Mouse (Mus musculus) kidney, embryonic 14.5 days (tissue): ENCODE data around the gene Clec12a. TPM values are rescaled to one million over a fixed set of nuclear protein-coding genes. Genes with fewer than 3 reads are reported as not detected.

ENCODE experiments used
- ATAC-seq: fragments of 200-750 bp; cut with Nextera tagmentation; 2 replicates; pipeline ENCODE4 v1.8.0; 2017; ENCODE audit warnings: moderate number of reproducible peaks, mild to moderate bottlenecking, moderate TSS enrichment, moderate library complexity; ENCODE audit not compliant: low FRiP score, low TSS enrichment
- H3K27ac ChIP-seq: fragments of 300-500 bp; sonication (generic); 2 replicates; pipeline ENCODE4 v1.5.1; 2014; ENCODE audit warnings: low read depth, mild to moderate bottlenecking, low read length, moderate library complexity, mixed read lengths
- H3K27me3 ChIP-seq: fragments of 300-500 bp; sonication (generic); 2 replicates; pipeline ENCODE4 v1.6.1; 2014; ENCODE audit warnings: mild to moderate bottlenecking, low read length; ENCODE audit not compliant: control insufficient read depth, insufficient read depth
- H3K36me3 ChIP-seq: fragments of 300-500 bp; sonication (generic); 2 replicates; pipeline ENCODE4 v1.6.1; 2014; ENCODE audit warnings: low read length, mixed read lengths; ENCODE audit not compliant: control insufficient read depth, insufficient read depth
- H3K4me1 ChIP-seq: fragments of 300-500 bp; sonication (generic); 2 replicates; pipeline ENCODE4 v1.6.1; 2014; ENCODE audit warnings: low read length, mixed read lengths; ENCODE audit not compliant: control insufficient read depth, insufficient read depth
- H3K4me2 ChIP-seq: fragments of 300-500 bp; sonication (generic); replicated peaks from 2 replicates; pipeline ENCODE4 v1.6.1; 2014; ENCODE audit warnings: low read depth, mild to moderate bottlenecking, low read length
- H3K4me3 ChIP-seq: fragments of 300-500 bp; sonication (generic); 2 replicates; pipeline ENCODE4 v1.5.1; 2014; ENCODE audit warnings: mild to moderate bottlenecking, low read length
- H3K9ac ChIP-seq: fragments of 300-500 bp; sonication (generic); 2 replicates; pipeline ENCODE4 v1.6.1; 2014; ENCODE audit warnings: low read depth, mild to moderate bottlenecking, low read length, moderate library complexity
- H3K9me3 ChIP-seq: fragments of 300-500 bp; sonication (generic); 2 replicates; pipeline ENCODE4 v1.6.1; 2016; ENCODE audit warnings: low read length; ENCODE audit not compliant: control insufficient read depth
- WGBS: fragments of 180-500 bp; shearing (Covaris S2); extraction: QIAGEN DNeasy Blood & Tissue Kit; methylation state at CpG from one replicate; pipeline ENCODE4 v1.1.7; 2014; 5-methylcytosine and 5-hydroxymethylcytosine counted together
- polyA plus RNA-seq: library from polyadenylated mRNA; unstranded; fragments of >200 nt; fragmentation: Nextera tagmentation; extraction: Ambion mirVana; gene quantifications from 2 replicates; pipeline ENCODE4 v1.2.1, GENCODE M21; 2014

Gene Clec12a
- polyA plus RNA-seq, 1 experiment from 2014 or later, result 0.85 TPM

GRCm38 (mm10) chr6:129359515-129359914 is 17.0 kb downstream of the Clec12a start:
- Histone ChIP-seq H3K4me1 (no peaks in the 10 kb centered on the region), H3K36me3 (no peaks in the 10 kb centered on the region), H3K27me3 (no peaks in the 10 kb centered on the region), H3K9ac (no peak overlapping the region), H3K4me2 (no peak overlapping the region), H3K27ac (no peak overlapping the region), H3K4me3 (no peak overlapping the region), H3K9me3 (no peaks in the 10 kb centered on the region)
- WGBS, result 91% methylated on average over 2 of the region's 2 CpGs
- no peak for ATAC-seq

GRCm38 (mm10) chr6:129363942-129364341 is 21.5 kb downstream of the Clec12a start:
- Histone ChIP-seq H3K4me1 (no peaks in the 10 kb centered on the region), H3K9ac (no peak overlapping the region), H3K27me3 (no peaks in the 10 kb centered on the region), H3K4me2 (no peak overlapping the region), H3K4me3 (no peak overlapping the region), H3K9me3 (no peaks in the 10 kb centered on the region), H3K27ac (no peak overlapping the region), H3K36me3 (no peaks in the 10 kb centered on the region)
- ATAC-seq, result no peak
- WGBS, result 40% methylated on average over 1 of the region's 1 CpGs

- peak; percentile 69; the same call in 1 of the 2 replicates for ATAC-seq
- no peaks in the 10 kb centered on the region for H3K4me1 ChIP-seq
- no peak overlapping the region for H3K27ac ChIP-seq
- 19% methylated on average over 6 of the region's 6 CpGs for WGBS
- H3K36me3 ChIP-seq, result no peaks in the 10 kb centered on the region
- no peak overlapping the region for H3K4me2 ChIP-seq
- H3K4me3 ChIP-seq, result no peak overlapping the region
- H3K27me3 ChIP-seq, result no peaks in the 10 kb centered on the region
- no peak overlapping the region for H3K9ac ChIP-seq
- H3K9me3 ChIP-seq, result no peaks in the 10 kb centered on the region
Measured at GRCm38 (mm10) chr6:129365959-129366359, 23.5 kb downstream of the Clec12a start.

GRCm38 (mm10) chr6:129369374-129370132 is 27.1 kb downstream of the Clec12a start:
- Histone ChIP-seq H3K4me1 (no peaks in the 10 kb centered on the region), H3K27me3 (no peaks in the 10 kb centered on the region), H3K27ac (no peak overlapping the region), H3K36me3 (no peaks in the 10 kb centered on the region), H3K4me3 (no peak overlapping the region), H3K9me3 (no peaks in the 10 kb centered on the region), H3K9ac (no peak overlapping the region), H3K4me2 (no peak overlapping the region)
- no peak for ATAC-seq
- WGBS, result 52% methylated on average over 7 of the region's 7 CpGs

- H3K36me3 ChIP-seq, result no peaks in the 10 kb centered on the region
- H3K27ac ChIP-seq, result no peak overlapping the region
- H3K4me2 ChIP-seq, result no peak overlapping the region
- ATAC-seq, result no peak
- H3K9me3 ChIP-seq, result no peaks in the 10 kb centered on the region
- 78% methylated on average over 2 of the region's 2 CpGs for WGBS
- no peaks in the 10 kb centered on the region for H3K27me3 ChIP-seq
- no peak overlapping the region for H3K9ac ChIP-seq
- no peaks in the 10 kb centered on the region for H3K4me1 ChIP-seq
- no peak overlapping the region for H3K4me3 ChIP-seq
Measured at GRCm38 (mm10) chr6:129374937-129375471, 32.5 kb downstream of the Clec12a start.

- Histone ChIP-seq H3K27ac (no peak overlapping the region), H3K27me3 (no peaks in the 10 kb centered on the region), H3K36me3 (no peaks in the 10 kb centered on the region), H3K4me1 (no peaks in the 10 kb centered on the region), H3K9me3 (no peaks in the 10 kb centered on the region), H3K4me2 (no peak overlapping the region), H3K4me3 (no peak overlapping the region), H3K9ac (no peak overlapping the region)
- no peak for ATAC-seq
- 76% methylated on average over 4 of the region's 4 CpGs for WGBS
Measured at GRCm38 (mm10) chr6:129380454-129380853, 38.0 kb downstream of the Clec12a start.

- no peaks in the 10 kb centered on the region for H3K4me1 ChIP-seq
- H3K27ac ChIP-seq, result no peak overlapping the region
- no peak overlapping the region for H3K9ac ChIP-seq
- H3K9me3 ChIP-seq, result no peaks in the 10 kb centered on the region
- no peak overlapping the region for H3K4me2 ChIP-seq
- 35% methylated on average over 1 of the region's 1 CpGs for WGBS
- H3K36me3 ChIP-seq, result no peaks in the 10 kb centered on the region
- ATAC-seq, result no peak
- H3K4me3 ChIP-seq, result no peak overlapping the region
- H3K27me3 ChIP-seq, result no peaks in the 10 kb centered on the region
Measured at GRCm38 (mm10) chr6:129381736-129382135, 39.2 kb downstream of the Clec12a start.

GRCm38 (mm10) chr6:129383466-129383865 is 41.0 kb downstream of the Clec12a start:
- Histone ChIP-seq H3K4me1 (no peaks in the 10 kb centered on the region), H3K4me2 (no peak overlapping the region), H3K27me3 (no peaks in the 10 kb centered on the region), H3K36me3 (no peaks in the 10 kb centered on the region), H3K9ac (no peak overlapping the region), H3K9me3 (no peaks in the 10 kb centered on the region), H3K4me3 (no peak overlapping the region), H3K27ac (no peak overlapping the region)
- no peak for ATAC-seq
- 79% methylated on average over 3 of the region's 3 CpGs for WGBS

- Histone ChIP-seq H3K9ac (no peak overlapping the region), H3K36me3 (no peaks in the 10 kb centered on the region), H3K4me2 (no peak overlapping the region), H3K27me3 (no peaks in the 10 kb centered on the region), H3K4me3 (no peak overlapping the region), H3K4me1 (no peaks in the 10 kb centered on the region), H3K27ac (no peak overlapping the region), H3K9me3 (no peaks in the 10 kb centered on the region)
- WGBS, result 80% methylated on average over 4 of the region's 4 CpGs
- no peak for ATAC-seq
Measured at GRCm38 (mm10) chr6:129385000-129385399, 42.5 kb downstream of the Clec12a start.
